Mouse (Mus musculus) heart, adult 2 months (tissue): ENCODE results near the gene Diras2. TPM values are rescaled to one million over a fixed set of nuclear protein-coding genes. Genes with fewer than 3 reads are reported as not detected.

Experiments used
- DNase-seq, 2 experiments: peaks; one replicate each; pipeline ENCODE4 v3.0.0; 2021
- H3K27ac ChIP-seq: fragments of 200-600 bp; 2 replicates; pipeline ENCODE4 v1.8.1; 2022
- H3K27me3 ChIP-seq: fragments of 200-500 bp; 2 replicates; pipeline ENCODE4 v1.6.1; 2012; ENCODE audit warnings: mild to moderate bottlenecking, low read length, inconsistent platforms, mixed read lengths; ENCODE audit not compliant: control insufficient read depth, insufficient read depth
- H3K36me3 ChIP-seq: fragments of 200-500 bp; 2 replicates; pipeline ENCODE4 v1.6.1; 2012; ENCODE audit warnings: low read length, inconsistent platforms; ENCODE audit not compliant: control insufficient read depth, insufficient read depth
- H3K4me1 ChIP-seq: fragments of 200-500 bp; 2 replicates; pipeline ENCODE4 v1.6.1; 2011; ENCODE audit warnings: low read length; ENCODE audit not compliant: control insufficient read depth, insufficient read depth
- H3K4me3 ChIP-seq: fragments of 200-600 bp; 2 replicates; pipeline ENCODE4 v1.8.1; 2022
- H3K79me2 ChIP-seq: fragments of 200-500 bp; replicated peaks from 2 replicates; pipeline ENCODE4 v1.6.1; 2012; ENCODE audit warnings: mild to moderate bottlenecking, inconsistent platforms, low read length, moderate library complexity, mixed read lengths; ENCODE audit not compliant: control insufficient read depth, insufficient read depth
- H3K9ac ChIP-seq: fragments of 200-500 bp; 2 replicates; pipeline ENCODE4 v1.6.1; 2012; ENCODE audit warnings: low read depth, mild to moderate bottlenecking, control low read depth, inconsistent platforms, low read length, mixed read lengths
- CTCF ChIP-seq: fragments of 200-600 bp; IDR thresholded peaks from 2 replicates; pipeline ENCODE4 v1.8.1; 2022; ENCODE audit warnings: antibody characterized with exemption, mild to moderate bottlenecking, moderate library complexity
- EP300 ChIP-seq: fragments of 200-500 bp; IDR thresholded peaks from 2 replicates; pipeline ENCODE4 v1.6.1; 2011; ENCODE audit warnings: low read depth, low read length, control low read depth; ENCODE audit not compliant: insufficient read depth
- POLR2A ChIP-seq: fragments of 200-500 bp; IDR thresholded peaks from 2 replicates; pipeline ENCODE4 v1.6.1; 2011; ENCODE audit warnings: mild to moderate bottlenecking, low read depth, low read length, control low read depth; ENCODE audit not compliant: insufficient read depth
- WGBS: fragments of 180-500 bp; shearing (Covaris S2); methylation state at CpG from one replicate; pipeline ENCODE4 v1.1.7; 2018; 5-methylcytosine and 5-hydroxymethylcytosine counted together
- intact Hi-C: fragments of 180-260 bp; cut with DNase I; formaldehyde crosslinking; loops from one replicate; pipeline ENCODE4 v1.15.1; 2025
- polyA plus RNA-seq: library from polyadenylated mRNA; depleted of rRNA; stranded (reverse); fragments of >200 nt; gene quantifications from 2 replicates; pipeline ENCODE4 v1.2.3, GENCODE M21; 2012
- total RNA-seq, 2 experiments: library from RNA; stranded (reverse); gene quantifications; 2 replicates each; pipeline ENCODE4 v1.2.3; 2021

Gene Diras2
- total and polyA plus RNA-seq, 3 experiments, result 0.18 to 0.78 (median 0.32) TPM

DNA sequence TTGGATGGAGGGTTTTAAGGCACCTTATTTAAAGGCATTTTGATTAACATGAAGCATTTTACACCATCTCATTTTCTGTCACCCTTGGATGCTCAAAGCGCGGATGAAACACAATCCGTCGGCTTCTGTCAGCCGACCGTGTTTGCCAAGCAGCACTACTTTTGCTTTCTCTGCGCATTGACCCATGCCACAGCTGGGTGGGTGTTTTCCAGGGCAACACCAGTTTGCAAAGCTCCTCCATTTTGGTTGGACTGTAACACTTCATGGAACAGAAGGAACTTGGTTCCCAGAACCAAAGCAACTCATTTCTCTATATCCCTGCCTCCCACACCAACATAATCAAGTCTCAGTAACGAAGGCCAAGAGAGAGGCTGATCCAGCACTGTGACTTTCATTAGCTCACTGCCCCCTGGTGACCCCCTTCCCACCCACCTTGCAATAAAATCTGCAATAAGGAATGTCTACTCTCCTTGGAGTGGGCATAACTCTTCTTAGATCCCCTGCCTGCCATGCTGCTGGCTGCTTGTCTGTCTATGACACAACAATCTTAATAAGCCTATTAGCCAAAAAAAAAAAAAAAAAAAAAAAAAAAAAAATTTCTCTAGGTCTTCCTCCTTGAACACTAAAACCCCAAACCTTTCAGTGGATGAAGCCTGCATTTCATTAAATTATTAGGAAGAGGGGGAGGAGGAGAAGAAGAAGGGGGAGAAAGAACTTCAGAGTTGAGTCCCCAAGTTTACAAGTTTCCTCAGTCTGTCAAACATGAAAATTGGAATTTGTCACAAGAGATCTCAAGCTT is 30.5 kb upstream of the Diras2 start:
- H3K4me1 ChIP-seq, result peaks cover 1% of the 10 kb centered on the region; the same call in 1 of the 2 replicates
- no peaks in the 10 kb centered on the region for H3K27me3 ChIP-seq
- TF ChIP-seq POLR2A (no peak), CTCF (no peak), EP300 (no peak)
- no peaks in the 10 kb centered on the region for H3K36me3 ChIP-seq
- intact Hi-C loops, result no loop called here
- no peak overlapping the region for H3K4me3 ChIP-seq
- H3K79me2 ChIP-seq, result no peaks in the 10 kb centered on the region
- WGBS, result 96% methylated on average over 8 of the region's 8 CpGs
- no peak overlapping the region for H3K27ac ChIP-seq
- no peak for DNase-seq
- no peak overlapping the region for H3K9ac ChIP-seq

DNA sequence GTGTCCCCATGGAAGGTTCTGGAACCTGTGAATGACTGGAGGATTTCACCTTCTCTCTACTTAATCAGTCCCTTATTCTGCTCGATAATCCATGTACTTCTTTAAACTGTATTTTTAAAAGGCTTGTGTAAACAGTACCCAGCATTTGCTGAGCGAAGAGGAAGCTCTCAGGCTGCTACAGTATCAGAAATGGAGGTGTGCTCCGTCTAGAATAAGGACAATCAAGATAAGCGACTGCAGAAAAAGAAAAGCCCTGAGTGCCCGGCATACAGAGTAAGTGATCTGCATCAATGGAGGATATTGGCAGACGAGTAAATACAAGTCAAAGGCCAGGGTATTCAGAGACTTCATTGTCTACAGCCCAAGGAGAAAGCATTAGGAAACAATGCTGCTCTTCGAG is 26.3 kb upstream of the Diras2 start:
- no peak overlapping the region for H3K9ac ChIP-seq
- no peaks in the 10 kb centered on the region for H3K27me3 ChIP-seq
- WGBS, result 55% methylated on average over 7 of the region's 7 CpGs
- no peaks in the 10 kb centered on the region for H3K36me3 ChIP-seq
- no peak for DNase-seq
- H3K79me2 ChIP-seq, result no peaks in the 10 kb centered on the region
- no peak for TF ChIP-seq EP300
- no peak for TF ChIP-seq POLR2A
- no peak for TF ChIP-seq CTCF
- H3K4me3 ChIP-seq, result no peak overlapping the region
- intact Hi-C loops, result no loop called here
- no peaks in the 10 kb centered on the region for H3K4me1 ChIP-seq
- H3K27ac ChIP-seq, result no peak overlapping the region

- no peaks in the 10 kb centered on the region for H3K4me1 ChIP-seq
- WGBS, result 82% methylated on average over 9 of the region's 9 CpGs
- intact Hi-C loops, result no loop called here
- TF ChIP-seq EP300, result no peak
- no peak for TF ChIP-seq CTCF
- TF ChIP-seq POLR2A, result no peak
- no peaks in the 10 kb centered on the region for H3K36me3 ChIP-seq
- no peak overlapping the region for H3K4me3 ChIP-seq
- H3K27me3 ChIP-seq, result no peaks in the 10 kb centered on the region
- H3K9ac ChIP-seq, result no peak overlapping the region
- DNase-seq, result no peak
- H3K79me2 ChIP-seq, result no peaks in the 10 kb centered on the region
- no peak overlapping the region for H3K27ac ChIP-seq
Observed at GRCm38 (mm10) chr13:52554722-52555121, 23.6 kb upstream of the Diras2 start.

DNA sequence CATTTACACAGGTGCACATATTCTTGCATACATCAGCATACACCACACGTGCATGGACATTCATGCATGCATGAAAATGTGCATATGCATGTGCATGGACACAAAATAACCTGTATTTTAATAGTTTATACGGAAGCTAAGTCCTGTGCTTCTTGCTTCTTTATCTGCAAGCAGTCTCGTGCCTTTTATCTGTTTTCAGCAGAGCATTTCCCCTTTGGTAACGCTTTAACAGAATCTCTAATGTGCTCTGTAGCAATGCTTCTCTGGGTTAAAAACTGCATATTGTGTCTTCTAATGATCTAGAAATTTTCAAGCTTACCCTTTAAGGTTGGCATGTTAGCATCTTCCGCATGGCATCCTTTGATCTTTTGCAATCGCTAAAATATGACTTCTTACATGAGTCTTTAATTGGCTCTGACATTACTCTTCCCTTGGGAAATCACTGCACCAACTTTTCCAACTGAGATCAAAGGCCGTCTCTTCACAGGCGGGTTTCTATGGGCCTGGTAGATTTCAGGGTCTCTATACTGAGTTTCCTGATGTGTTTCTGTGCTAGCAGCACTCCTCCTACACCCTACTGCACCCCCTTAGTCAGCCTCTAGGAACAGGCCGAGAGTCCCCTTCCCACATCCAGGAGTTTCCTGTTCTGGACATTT is 21.9 kb upstream of the Diras2 start:
- H3K79me2 ChIP-seq, result no peaks in the 10 kb centered on the region
- H3K27ac ChIP-seq, result no peak overlapping the region
- no peak overlapping the region for H3K4me3 ChIP-seq
- H3K27me3 ChIP-seq, result no peaks in the 10 kb centered on the region
- TF ChIP-seq POLR2A (no peak), CTCF (no peak), EP300 (no peak)
- no peaks in the 10 kb centered on the region for H3K4me1 ChIP-seq
- intact Hi-C loops, result no loop called here
- no peak for DNase-seq
- no peaks in the 10 kb centered on the region for H3K36me3 ChIP-seq
- H3K9ac ChIP-seq, result no peak overlapping the region
- 64% methylated on average over 9 of the region's 9 CpGs for WGBS

- TF ChIP-seq EP300 (no peak), CTCF (no peak), POLR2A (no peak)
- Histone ChIP-seq H3K79me2 (no peaks in the 10 kb centered on the region), H3K36me3 (no peaks in the 10 kb centered on the region), H3K4me1 (no peaks in the 10 kb centered on the region), H3K9ac (no peak overlapping the region), H3K27ac (no peak overlapping the region), H3K4me3 (no peak overlapping the region), H3K27me3 (no peaks in the 10 kb centered on the region)
- WGBS, result 66% methylated on average over 9 of the region's 9 CpGs
- no peak for DNase-seq
- intact Hi-C loops, result no loop called here
Observed at GRCm38 (mm10) chr13:52551275-52551674, 20.2 kb upstream of the Diras2 start.

DNA sequence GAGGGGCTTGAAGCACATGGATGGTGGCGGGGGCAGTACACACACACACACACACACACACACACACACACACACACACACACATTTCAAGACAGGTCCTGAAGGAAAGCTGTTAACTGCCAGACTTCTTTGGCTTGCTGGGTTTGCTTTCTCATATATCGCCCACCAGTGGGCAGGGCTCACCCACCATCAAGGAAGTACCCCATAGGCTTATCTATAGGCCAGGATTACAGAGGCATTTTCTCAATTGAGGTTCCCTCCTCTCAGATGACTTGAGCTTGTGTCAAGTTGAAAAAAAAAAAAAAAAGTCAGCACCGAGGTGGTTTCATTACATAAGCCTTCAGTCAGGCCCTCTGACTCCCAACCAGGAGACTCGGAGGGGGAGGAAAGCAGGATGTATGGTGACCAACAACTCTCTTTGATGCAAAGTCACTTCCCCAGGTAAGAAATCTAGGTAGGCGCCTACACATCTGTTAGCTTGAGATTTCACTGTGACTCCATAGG is 19.7 kb upstream of the Diras2 start:
- H3K4me3 ChIP-seq, result no peak overlapping the region
- no peak overlapping the region for H3K27ac ChIP-seq
- no peaks in the 10 kb centered on the region for H3K27me3 ChIP-seq
- no peaks in the 10 kb centered on the region for H3K79me2 ChIP-seq
- no peaks in the 10 kb centered on the region for H3K4me1 ChIP-seq
- DNase-seq, result no peak
- 70% methylated on average over 5 of the region's 5 CpGs for WGBS
- intact Hi-C loops, result no loop called here
- TF ChIP-seq EP300 (no peak), CTCF (no peak), POLR2A (no peak)
- no peak overlapping the region for H3K9ac ChIP-seq
- no peaks in the 10 kb centered on the region for H3K36me3 ChIP-seq
